24 mouse cellular contexts compared by ENCODE assay signal in genomic region chr1:39549831-39550230, GRCm38 (mm10). TPM values are rescaled to one million over a fixed set of nuclear protein-coding genes. Genes with fewer than 3 reads are reported as not detected.
DNase-seq lines count a peak whose midpoint lies in the region; ATAC-seq and TF ChIP-seq lines count a peak whose summit lies in the region.
"Had no signal": no experiment of that assay in that cellular context is flagged by ENCODE, and none has a peak within 500 bp of the region (broad histone marks: within the 10 kb centered on the region; RNA-seq: fewer than 3 reads in every experiment).

No protein-coding gene starts in this region.

- WGBS in heart, embryonic 12.5 days: 60% methylated on average over 2 of the region's 2 CpGs
- 54% methylated on average over 2 of the region's 2 CpGs for WGBS in kidney, postnatal 0 days
- WGBS in lung, embryonic 16.5 days: 46% methylated on average over 2 of the region's 2 CpGs
- 54% methylated on average over 2 of the region's 2 CpGs for WGBS in lung, adult 2 months

- peak; percentile 30 to 59 for DNase-seq in heart, adult 18-20 months
- DNase-seq in kidney, postnatal 0 days (ENCODE audit: low spot score): peak; percentile 39
- DNase-seq in kidney, adult 8-10 months: no peak
- no peak for DNase-seq in lung, adult 2 months
- DNase-seq in heart, postnatal 4 days: peak; percentile 57
- DNase-seq: adrenal gland, postnatal 36 days; cerebellum, adult 9-10 months; gastrocnemius, postnatal 14 days; kidney, adult 9 months; layer of hippocampus, postnatal 36 days; liver, postnatal 0 days; thymus, postnatal 25 days had no signal

- no peak overlapping the region for H3K4me2 ChIP-seq in heart, embryonic 12.5 days
- H3K4me2 ChIP-seq in kidney, postnatal 0 days (ENCODE audit: low read length): no peak overlapping the region
- H3K4me2 ChIP-seq in lung, embryonic 16.5 days (ENCODE audit: low read depth, low read length): no peak overlapping the region
- H3K4me2 ChIP-seq: forebrain, embryonic 15.5 days; heart, embryonic 13.5 days; limb, embryonic 12.5 days; liver, embryonic 11.5 days; midbrain, embryonic 13.5 days; stomach, embryonic 15.5 days had no signal

- no peak overlapping the region for H3K9ac ChIP-seq in heart, embryonic 12.5 days
- no peak overlapping the region for H3K9ac ChIP-seq in kidney, postnatal 0 days (ENCODE audit: low read depth, low read length)
- no peak overlapping the region for H3K9ac ChIP-seq in lung, embryonic 16.5 days (ENCODE audit: low read length)
- H3K9ac ChIP-seq: forebrain, embryonic 15.5 days; heart, embryonic 13.5 days; limb, embryonic 12.5 days; liver, postnatal 0 days; midbrain, embryonic 13.5 days; stomach, embryonic 15.5 days had no signal

- peaks cover 59% of the 10 kb centered on the region for H3K36me3 ChIP-seq in heart, embryonic 12.5 days
- peaks cover 22% of the 10 kb centered on the region; the same call in 1 of the 2 replicates for H3K36me3 ChIP-seq in kidney, postnatal 0 days (ENCODE audit: insufficient read depth, low read length)
- peaks cover 39% of the 10 kb centered on the region for H3K36me3 ChIP-seq in lung, embryonic 16.5 days (ENCODE audit: control insufficient read depth, insufficient read depth, low read length)

- H3K9me3 ChIP-seq in heart, embryonic 12.5 days (replicated peaks): no peaks in the 10 kb centered on the region
- H3K9me3 ChIP-seq in kidney, postnatal 0 days (replicated peaks; ENCODE audit: low read length): no peaks in the 10 kb centered on the region
- H3K9me3 ChIP-seq in lung, embryonic 16.5 days (ENCODE audit: control insufficient read depth, low read length): no peaks in the 10 kb centered on the region
- H3K9me3 ChIP-seq: embryonic facial prominence, embryonic 10.5 days; forebrain, embryonic 15.5 days; heart, embryonic 13.5 days; limb, embryonic 12.5 days; megakaryocyte, embryonic 14.5 days; midbrain, embryonic 13.5 days; stomach, embryonic 15.5 days had no signal

- TF ChIP-seq CTCF in kidney, postnatal 0 days (IDR thresholded peaks at IDR 0.05; ENCODE audit: low read depth): no peak
- no peak for TF ChIP-seq CTCF in lung, adult 2 months (IDR thresholded peaks at IDR 0.05; ENCODE audit: insufficient read depth, low read length)

- H3K27me3 ChIP-seq in heart, embryonic 12.5 days (replicated peaks): no peaks in the 10 kb centered on the region
- H3K27me3 ChIP-seq in kidney, postnatal 0 days (ENCODE audit: insufficient read depth, low read length): no peaks in the 10 kb centered on the region
- no peaks in the 10 kb centered on the region for H3K27me3 ChIP-seq in lung, embryonic 16.5 days (ENCODE audit: control insufficient read depth, insufficient read depth, low read depth, low read length)
- H3K27me3 ChIP-seq: forebrain, embryonic 15.5 days; heart, embryonic 13.5 days; limb, embryonic 12.5 days; megakaryocyte, embryonic 14.5 days; midbrain, embryonic 13.5 days; stomach, embryonic 15.5 days had no signal

- H3K4me3 ChIP-seq in heart, embryonic 12.5 days: no peak overlapping the region
- no peak overlapping the region for H3K4me3 ChIP-seq in kidney, postnatal 0 days (replicated peaks; ENCODE audit: low read depth, low read length)
- H3K4me3 ChIP-seq in lung, embryonic 16.5 days (ENCODE audit: low read length): no peak overlapping the region
- H3K4me3 ChIP-seq in lung, adult 2 months (replicated peaks; ENCODE audit: extremely low read depth, low read depth, low read length): no peak overlapping the region
- H3K4me3 ChIP-seq: embryonic facial prominence, embryonic 10.5 days; forebrain, embryonic 15.5 days; heart, embryonic 13.5 days; layer of hippocampus, adult 2 months; limb, embryonic 12.5 days; megakaryocyte, embryonic 14.5 days; midbrain, embryonic 13.5 days; stomach, embryonic 15.5 days had no signal

- ATAC-seq in heart, embryonic 12.5 days (ENCODE audit: insufficient number of reproducible peaks, low FRiP score): no peak
- ATAC-seq in kidney, postnatal 0 days (replicated peaks; ENCODE audit: low FRiP score, low read depth): no peak
- peak; percentile 28; the same call in 1 of the 2 replicates for ATAC-seq in lung, embryonic 16.5 days (ENCODE audit: low read depth)
- ATAC-seq: forebrain, embryonic 15.5 days; hindbrain, embryonic 16.5 days; liver, postnatal 0 days; midbrain, embryonic 13.5 days had no signal

- peaks cover 15% of the 10 kb centered on the region; the same call in 1 of the 2 replicates for H3K4me1 ChIP-seq in heart, embryonic 12.5 days (replicated peaks)
- H3K4me1 ChIP-seq in kidney, postnatal 0 days (replicated peaks; ENCODE audit: insufficient read depth, low read length): no peaks in the 10 kb centered on the region
- H3K4me1 ChIP-seq in lung, embryonic 16.5 days (replicated peaks; ENCODE audit: control insufficient read depth, insufficient read depth, low read length): peaks cover 7% of the 10 kb centered on the region; the same call in 1 of the 2 replicates
- H3K4me1 ChIP-seq in lung, adult 2 months (ENCODE audit: control insufficient read depth, insufficient read depth, low read length): no peaks in the 10 kb centered on the region
- H3K4me1 ChIP-seq: embryonic facial prominence, embryonic 10.5 days; forebrain, embryonic 15.5 days; limb, embryonic 12.5 days; midbrain, embryonic 13.5 days; stomach, embryonic 15.5 days had no signal

- TF ChIP-seq POLR2A in lung, adult 2 months (IDR thresholded peaks at IDR 0.05; ENCODE audit: borderline replicate concordance, extremely low read depth, low read depth, low read length): no peak

- no peak overlapping the region for H3K27ac ChIP-seq in heart, embryonic 12.5 days (ENCODE audit: poor library complexity, severe bottlenecking)
- no peak overlapping the region for H3K27ac ChIP-seq in kidney, postnatal 0 days
- H3K27ac ChIP-seq in lung, embryonic 16.5 days (ENCODE audit: low read length): no peak overlapping the region
- H3K27ac ChIP-seq: embryonic facial prominence, embryonic 10.5 days; forebrain, embryonic 15.5 days; heart, embryonic 13.5 days; layer of hippocampus, adult 2 months; limb, embryonic 12.5 days; midbrain, embryonic 13.5 days had no signal

RNA-seq across cellular contexts. Expression of gene Cnot11, which starts 15.0 kb away (rescaled TPM):
- 10 to 100 TPM; 12.8 to 14.2 TPM for total RNA-seq in heart, adult 18-20 months (2021)
- polyA plus RNA-seq in heart, embryonic 12.5 days (2016; fragmentation: Nextera tagmentation; extraction: Ambion mirVana): 22.9 and 23.7 TPM in 2 replicates
- polyA plus RNA-seq in kidney, postnatal 0 days (2015; fragmentation: Nextera tagmentation; extraction: Ambion mirVana): 16.8 and 18.6 TPM in 2 replicates
- 11.7 TPM in 2 replicates for polyA plus RNA-seq in lung, embryonic 16.5 days (2015; fragmentation: Nextera tagmentation; extraction: Ambion mirVana)
- 17.8 and 20.4 TPM in 2 replicates for polyA plus RNA-seq in lung, adult 2 months (2012; rRNA removed)
- total RNA-seq in heart, postnatal 4 days (2021): 10 to 100 TPM; 18.2 to 18.4 TPM

RNA-seq across cellular contexts. Expression of gene Rnf149, which starts 27.4 kb away (rescaled TPM):
- 10 to 100 TPM in 1 of 2 experiments, 1 to 10 TPM in 1; 8.6 to 10.8 TPM for total RNA-seq in heart, adult 18-20 months (2021)
- polyA plus RNA-seq in heart, embryonic 12.5 days (2016; fragmentation: Nextera tagmentation; extraction: Ambion mirVana): 21.0 and 22.0 TPM in 2 replicates
- polyA plus RNA-seq in kidney, postnatal 0 days (2015; fragmentation: Nextera tagmentation; extraction: Ambion mirVana): 26.4 and 27.7 TPM in 2 replicates
- polyA plus RNA-seq in lung, embryonic 16.5 days (2015; fragmentation: Nextera tagmentation; extraction: Ambion mirVana): 20.0 and 26.1 TPM in 2 replicates
- polyA plus RNA-seq in lung, adult 2 months (2012; rRNA removed): 17.3 and 18.2 TPM in 2 replicates
- total RNA-seq in heart, postnatal 4 days (2021): 10 to 100 TPM; 17.4 to 18.4 TPM

Comparison
In these comparisons a context has a peak if more than half of its experiments do, and no peak if none do; other contexts are left out.
1. DNase-seq: peak in heart, adult 18-20 months (2 of 2), kidney, postnatal 0 days (single experiment) and heart, postnatal 4 days (single experiment); none in kidney, adult 8-10 months (0 of 2) and lung, adult 2 months (single experiment).